Mouse (Mus musculus): ENCODE measurements around the gene Ppp4r3a. TPM values are rescaled to one million over a fixed set of nuclear protein-coding genes. Genes with fewer than 3 reads are reported as not detected.
"Not testable (repeated sequence)": the region's sequence is repeated elsewhere in the genome, so short reads cannot be mapped to it uniquely, and the experiment has no call there.

Ppp4r3a gene
- total RNA-seq (2014; rRNA removed; ENCODE audit: low replicate concordance), result 31.4 and 32.9 TPM in 2 replicates
- polyA plus RNA-seq (2015; fragmentation: Nextera tagmentation; extraction: Ambion mirVana), result 12.8 and 13.9 TPM in 2 replicates

DNA sequence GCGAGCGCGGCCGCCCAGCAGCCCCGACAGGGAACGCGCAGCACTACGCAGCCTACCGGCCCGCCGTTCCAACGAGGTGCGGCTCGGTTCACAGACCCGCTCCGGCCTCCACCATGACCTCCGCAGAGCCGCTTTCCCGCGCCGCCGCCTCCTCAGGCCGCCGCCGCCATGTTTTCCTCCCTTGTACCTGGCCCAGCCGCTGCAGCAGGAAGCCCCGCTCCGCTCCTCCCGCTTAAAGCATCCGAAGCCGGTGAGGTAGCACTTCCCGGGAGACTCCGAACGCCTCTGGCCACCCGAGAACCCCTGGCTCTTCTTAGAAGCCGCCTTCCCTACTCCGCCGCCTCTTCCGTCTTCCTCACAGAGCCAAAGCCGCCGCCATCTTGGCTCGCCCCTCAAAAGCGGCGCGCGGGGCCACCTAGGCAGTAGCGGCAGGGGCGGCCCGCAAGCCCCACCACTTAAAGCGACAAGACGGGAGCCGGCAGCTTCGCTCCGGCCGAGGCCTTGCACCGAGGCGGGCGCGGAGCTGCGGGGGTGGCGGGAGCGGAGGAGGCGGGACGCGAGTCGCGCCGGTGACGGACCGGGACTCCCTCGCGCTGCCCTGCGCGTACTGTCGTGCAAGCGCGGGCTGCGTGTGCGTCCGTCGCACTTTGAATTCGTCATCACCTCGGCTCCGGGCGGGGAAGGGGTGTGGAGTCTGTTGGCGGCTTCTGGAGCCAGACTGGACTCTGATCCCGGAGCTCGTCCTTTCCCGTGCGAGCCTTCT is at the start of gene Ppp4r3a:
Gene Ppp4r3a, minus strand, starts transcription at position 627 of the 763 bp plus-strand sequence.
- Histone ChIP-seq H3K27ac (ENCODE audit: low read depth) (peak within 1 kb of the TSS; percentile 99), H3K4me2 (ENCODE audit: low read depth, low read length) (peak within 1 kb of the TSS; percentile 93), H3K9ac (replicated peaks; ENCODE audit: low read depth, low read length) (peak within 1 kb of the TSS; percentile 99), H3K4me3 (ENCODE audit: low read depth, low read length) (peak within 1 kb of the TSS; percentile 97), H3K4me1 (ENCODE audit: control insufficient read depth, insufficient read depth) (peaks cover 39% of the 10 kb centered on the region), H3K36me3 (replicated peaks; ENCODE audit: control insufficient read depth, insufficient read depth, low read length) (peaks cover 5% of the 10 kb centered on the region; the same call in 1 of the 2 replicates), H3K9me3 (replicated peaks; ENCODE audit: control insufficient read depth, low read length) (no peaks in the 10 kb centered on the region), H3K27me3 (ENCODE audit: control insufficient read depth, insufficient read depth, low read length) (no peaks in the 10 kb centered on the region)
- ATAC-seq (ENCODE audit: insufficient read depth, low read depth) (peak; percentile 95), DNase-seq (ENCODE audit: low spot score) (peak; percentile 93)
- WGBS, result under 1% methylated on average over 78 of the region's 90 CpGs
- no peak for TF ChIP-seq CTCF (IDR thresholded peaks at IDR 0.05; ENCODE audit: low read depth)
- 0 out of 2 replicates have a peak, but pooled peaks have one; percentile 45 for TF ChIP-seq EP300 (IDR thresholded peaks at IDR 0.05; ENCODE audit: low read depth)

DNA sequence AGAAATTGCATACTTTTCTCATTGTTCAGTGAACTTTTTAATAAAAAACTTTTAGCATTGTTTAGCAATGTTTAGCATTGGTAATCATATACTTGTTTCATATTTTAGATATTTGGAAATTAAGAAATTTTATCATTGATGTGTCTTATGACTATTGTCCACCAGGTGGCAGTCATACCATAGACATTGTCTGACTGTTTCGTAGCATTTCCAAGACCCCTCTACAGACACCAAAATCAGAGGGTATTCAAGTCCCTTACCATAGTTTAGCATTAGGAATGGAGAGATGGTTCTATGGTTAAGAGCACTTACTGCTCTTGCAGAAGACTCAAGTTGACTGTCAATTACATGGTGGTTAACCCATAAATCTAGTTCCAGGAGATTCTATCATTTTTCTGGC is 39.5 kb upstream of the Ppp4r3a start:
- ATAC-seq (ENCODE audit: insufficient read depth, low read depth), result no peak
- WGBS, result 18% methylated on average over 1 of the region's 1 CpGs

DNA sequence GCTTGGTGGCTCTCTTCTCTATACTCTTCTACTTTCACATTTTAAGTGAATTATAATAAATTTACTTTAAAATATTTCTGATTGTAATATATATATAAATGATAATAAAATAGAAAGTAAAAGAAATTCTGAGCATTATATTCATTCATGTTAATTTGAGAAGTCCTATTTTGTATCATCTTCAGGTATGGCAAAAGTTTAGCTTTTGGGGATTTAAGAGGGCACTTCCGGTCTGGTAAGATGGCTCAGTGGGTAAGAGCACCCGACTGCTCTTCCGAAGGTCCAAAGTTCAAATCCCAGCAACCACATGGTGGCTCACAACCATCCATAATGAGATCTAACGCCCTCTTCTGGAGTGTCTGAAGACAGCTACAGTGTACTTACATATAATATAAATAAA is 38.6 kb upstream of the Ppp4r3a start:
- ATAC-seq (ENCODE audit: insufficient read depth, low read depth); H3K9me3 ChIP-seq (replicated peaks; ENCODE audit: control insufficient read depth, low read length); H3K4me3 ChIP-seq (ENCODE audit: low read depth, low read length); H3K4me1 ChIP-seq (ENCODE audit: control insufficient read depth, insufficient read depth); H3K27me3 ChIP-seq (ENCODE audit: control insufficient read depth, insufficient read depth, low read length); H3K9ac ChIP-seq (replicated peaks; ENCODE audit: low read depth, low read length); DNase-seq (ENCODE audit: low spot score); H3K4me2 ChIP-seq (ENCODE audit: low read depth, low read length); H3K27ac ChIP-seq (ENCODE audit: low read depth); H3K36me3 ChIP-seq (replicated peaks; ENCODE audit: control insufficient read depth, insufficient read depth, low read length): not testable (repeated sequence)
- 66% methylated on average over 4 of the region's 4 CpGs for WGBS

More for the DNA sequence above, 39.5 kb upstream of the Ppp4r3a start:
- peak; percentile 64 for TF ChIP-seq CTCF (IDR thresholded peaks at IDR 0.05; ENCODE audit: low read depth)
- TF ChIP-seq EP300 (IDR thresholded peaks at IDR 0.05; ENCODE audit: low read depth), result no peak
- no peak overlapping the region for H3K4me3 ChIP-seq (ENCODE audit: low read depth, low read length)
- no peaks in the 10 kb centered on the region for H3K27me3 ChIP-seq (ENCODE audit: control insufficient read depth, insufficient read depth, low read length)
- H3K9me3 ChIP-seq (replicated peaks; ENCODE audit: control insufficient read depth, low read length), result no peaks in the 10 kb centered on the region
- H3K9ac ChIP-seq (replicated peaks; ENCODE audit: low read depth, low read length), result no peak overlapping the region
- no peaks in the 10 kb centered on the region for H3K4me1 ChIP-seq (ENCODE audit: control insufficient read depth, insufficient read depth)
- H3K36me3 ChIP-seq (replicated peaks; ENCODE audit: control insufficient read depth, insufficient read depth, low read length), result no peaks in the 10 kb centered on the region
- H3K27ac ChIP-seq (ENCODE audit: low read depth), result no peak overlapping the region
- DNase-seq (ENCODE audit: low spot score), result peak; percentile 10
- H3K4me2 ChIP-seq (ENCODE audit: low read depth, low read length), result no peak overlapping the region

DNA sequence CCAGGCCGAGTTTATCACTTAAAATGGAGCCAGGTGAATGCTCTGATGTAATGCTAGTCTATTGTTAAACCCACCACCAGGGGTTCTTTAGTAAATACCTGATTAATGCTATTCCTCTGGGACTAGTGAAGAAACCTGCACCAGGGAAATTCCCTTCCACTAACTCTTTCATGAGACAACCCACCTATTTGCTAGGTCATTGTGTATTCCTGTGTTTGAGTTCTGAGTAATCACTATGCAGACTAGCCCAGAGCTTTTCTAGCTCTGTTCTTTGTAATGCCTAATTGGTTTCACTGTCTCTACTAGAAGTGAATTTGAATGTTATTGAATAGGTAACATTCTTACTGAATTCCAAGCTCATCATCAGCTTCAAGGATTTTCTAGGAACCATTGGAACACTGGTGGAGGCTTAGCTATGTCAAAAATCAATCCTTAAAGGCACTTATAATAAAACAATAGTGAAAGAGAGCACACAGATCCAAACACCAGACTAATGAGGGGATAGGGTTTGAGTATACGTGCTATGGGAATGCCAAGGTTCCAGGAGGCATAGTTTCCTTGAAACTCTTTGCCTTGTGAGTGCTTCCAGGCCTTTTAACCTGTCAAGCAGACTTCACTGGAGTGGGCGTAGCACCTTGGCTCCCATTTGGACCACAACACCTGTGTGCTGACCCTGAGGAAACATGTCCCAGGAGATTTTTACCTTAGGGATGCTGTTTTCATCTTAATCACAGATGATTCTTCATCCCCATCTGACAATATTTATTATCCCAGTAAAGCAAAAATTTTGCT is 26.5 kb upstream of the Ppp4r3a start:
- not testable (repeated sequence) for H3K27ac ChIP-seq (ENCODE audit: low read depth); DNase-seq (ENCODE audit: low spot score); ATAC-seq (ENCODE audit: insufficient read depth, low read depth); H3K4me1 ChIP-seq (ENCODE audit: control insufficient read depth, insufficient read depth); H3K9ac ChIP-seq (replicated peaks; ENCODE audit: low read depth, low read length); H3K4me3 ChIP-seq (ENCODE audit: low read depth, low read length); H3K36me3 ChIP-seq (replicated peaks; ENCODE audit: control insufficient read depth, insufficient read depth, low read length); H3K4me2 ChIP-seq (ENCODE audit: low read depth, low read length); H3K9me3 ChIP-seq (replicated peaks; ENCODE audit: control insufficient read depth, low read length); H3K27me3 ChIP-seq (ENCODE audit: control insufficient read depth, insufficient read depth, low read length)
- WGBS, result 64% methylated on average over 3 of the region's 3 CpGs

DNA sequence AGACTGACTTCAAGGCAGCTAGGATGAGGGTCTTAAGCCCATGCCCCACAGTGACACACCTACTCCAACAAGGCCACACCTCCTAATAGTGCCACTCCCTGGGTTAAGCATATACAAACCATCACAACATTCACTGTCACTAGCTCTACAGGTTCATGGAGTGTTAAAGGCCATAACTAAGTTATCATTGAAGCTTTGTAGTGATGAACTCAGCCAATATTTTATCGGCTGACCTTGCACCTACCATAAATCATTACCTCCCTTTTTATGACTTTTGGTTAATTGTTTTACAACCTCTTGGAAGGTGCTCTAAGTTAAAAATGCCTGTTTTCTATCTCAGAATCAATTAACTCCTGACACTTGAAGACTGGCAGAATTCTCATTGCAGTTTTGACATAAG is 24.2 kb upstream of the Ppp4r3a start:
- 90% methylated on average over 1 of the region's 1 CpGs for WGBS
- Histone ChIP-seq H3K27me3 (ENCODE audit: control insufficient read depth, insufficient read depth, low read length) (no peaks in the 10 kb centered on the region), H3K36me3 (replicated peaks; ENCODE audit: control insufficient read depth, insufficient read depth, low read length) (no peaks in the 10 kb centered on the region), H3K4me3 (ENCODE audit: low read depth, low read length) (no peak overlapping the region), H3K27ac (ENCODE audit: low read depth) (no peak overlapping the region), H3K9me3 (replicated peaks; ENCODE audit: control insufficient read depth, low read length) (no peaks in the 10 kb centered on the region), H3K9ac (replicated peaks; ENCODE audit: low read depth, low read length) (no peak overlapping the region), H3K4me1 (ENCODE audit: control insufficient read depth, insufficient read depth) (no peaks in the 10 kb centered on the region), H3K4me2 (ENCODE audit: low read depth, low read length) (no peak overlapping the region)
- no peak for ATAC-seq (ENCODE audit: insufficient read depth, low read depth)
- TF ChIP-seq CTCF (IDR thresholded peaks at IDR 0.05; ENCODE audit: low read depth) (no peak), EP300 (IDR thresholded peaks at IDR 0.05; ENCODE audit: low read depth) (no peak)
- DNase-seq (ENCODE audit: low spot score), result no peak
